Mouse (Mus musculus) forebrain, embryonic 14.5 days (tissue): ENCODE data around the gene Itgb1bp1. TPM values are rescaled to one million over a fixed set of nuclear protein-coding genes. Genes with fewer than 3 reads are reported as not detected.

Source experiments
- ATAC-seq: fragments of 200-750 bp; cut with Nextera tagmentation; 2 replicates; pipeline ENCODE4 v1.8.0; 2017; ENCODE audit warnings: mild to moderate bottlenecking, moderate library complexity
- DNase-seq: peaks from one replicate; pipeline ENCODE4 v3.0.0-alpha.2; 2015; ENCODE audit warnings: low spot score
- H3K27ac ChIP-seq: fragments of 300-500 bp; sonication (generic); 2 replicates; pipeline ENCODE4 v1.5.1; 2014; ENCODE audit warnings: low read depth, mild to moderate bottlenecking, control low read depth, low read length, moderate library complexity
- H3K27me3 ChIP-seq: fragments of 300-500 bp; sonication (generic); replicated peaks from 2 replicates; pipeline ENCODE4 v1.6.1; 2014; ENCODE audit warnings: low read length, control low read depth, mixed read lengths; ENCODE audit not compliant: control insufficient read depth, insufficient read depth
- H3K36me3 ChIP-seq: fragments of 300-500 bp; sonication (generic); 2 replicates; pipeline ENCODE4 v1.6.1; 2014; ENCODE audit warnings: low read length, control low read depth; ENCODE audit not compliant: control insufficient read depth, insufficient read depth
- H3K4me1 ChIP-seq: fragments of 300-500 bp; sonication (generic); 2 replicates; pipeline ENCODE4 v1.6.1; 2014; ENCODE audit warnings: antibody characterized with exemption, low read length, control low read depth; ENCODE audit not compliant: control insufficient read depth, insufficient read depth
- H3K4me2 ChIP-seq: fragments of 300-500 bp; sonication (generic); 2 replicates; pipeline ENCODE4 v1.6.1; 2014; ENCODE audit warnings: mild to moderate bottlenecking, control low read depth, low read length
- H3K4me3 ChIP-seq: fragments of 300-500 bp; sonication (generic); 2 replicates; pipeline ENCODE4 v1.5.1; 2014; ENCODE audit warnings: low read depth, low read length, control low read depth
- H3K9ac ChIP-seq: fragments of 300-500 bp; sonication (generic); 2 replicates; pipeline ENCODE4 v1.6.1; 2014; ENCODE audit warnings: mild to moderate bottlenecking, low read length, control low read depth, moderate library complexity
- H3K9me3 ChIP-seq: fragments of 300-500 bp; sonication (generic); replicated peaks from 2 replicates; pipeline ENCODE4 v1.6.1; 2016; ENCODE audit warnings: low read length, control low read depth, mixed read lengths; ENCODE audit not compliant: control insufficient read depth
- WGBS: fragments of 180-500 bp; shearing (Covaris S2); extraction: QIAGEN DNeasy Blood & Tissue Kit; methylation state at CpG from one replicate; pipeline ENCODE4 v1.1.7; 2014; 5-methylcytosine and 5-hydroxymethylcytosine counted together
- polyA plus RNA-seq: library from polyadenylated mRNA; unstranded; fragments of >200 nt; fragmentation: Nextera tagmentation; extraction: Ambion mirVana; gene quantifications from 2 replicates; pipeline ENCODE4 v1.2.1, GENCODE M21; 2014

Gene Itgb1bp1
- polyA plus RNA-seq, 1 experiment from 2014 or later: 48.2 TPM

GRCm38 (mm10) chr12:21312201-21312600 is 26.1 kb upstream of the Itgb1bp1 start:
- no peaks in the 10 kb centered on the region for H3K27me3 ChIP-seq
- H3K9me3 ChIP-seq: no peaks in the 10 kb centered on the region
- 0 out of 2 replicates have a peak, but pooled peaks cover 5% of the 10 kb centered on the region for H3K4me1 ChIP-seq
- no peak overlapping the region for H3K4me3 ChIP-seq
- no peak overlapping the region for H3K27ac ChIP-seq
- H3K4me2 ChIP-seq: no peak overlapping the region
- peaks cover 76% of the 10 kb centered on the region for H3K36me3 ChIP-seq
- no peak overlapping the region for H3K9ac ChIP-seq
- WGBS: 89% methylated on average over 5 of the region's 5 CpGs
- ATAC-seq: no peak
- DNase-seq: no peak

DNA sequence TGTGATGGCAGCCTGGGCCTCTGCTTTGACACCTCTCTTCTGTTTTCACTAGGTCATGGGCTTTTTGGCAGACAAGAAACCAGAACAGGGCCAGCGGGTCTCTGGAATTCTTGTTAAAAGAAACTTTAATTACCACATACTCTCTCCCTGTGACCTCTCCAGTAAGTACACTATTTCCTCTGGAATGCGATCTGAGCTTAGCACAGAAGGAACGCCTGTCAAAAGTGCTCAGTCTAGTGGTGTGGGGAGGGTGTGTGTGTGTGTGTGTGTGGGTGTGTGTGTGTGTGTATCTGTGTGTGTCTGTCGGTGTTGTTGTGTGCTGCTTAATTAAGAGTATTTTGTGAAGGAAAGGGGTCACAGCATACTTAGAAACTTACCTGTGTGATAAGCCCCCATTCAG is 20.6 kb upstream of the Itgb1bp1 start:
- ATAC-seq: no peak
- WGBS: 91% methylated on average over 4 of the region's 4 CpGs
- H3K36me3 ChIP-seq: peaks cover 95% of the 10 kb centered on the region
- H3K27me3 ChIP-seq: no peaks in the 10 kb centered on the region
- no peak overlapping the region for H3K27ac ChIP-seq
- H3K4me3 ChIP-seq: no peak overlapping the region
- H3K9me3 ChIP-seq: no peaks in the 10 kb centered on the region
- DNase-seq: no peak
- H3K4me1 ChIP-seq: no peaks in the 10 kb centered on the region
- no peak overlapping the region for H3K9ac ChIP-seq
- H3K4me2 ChIP-seq: no peak overlapping the region

GRCm38 (mm10) chr12:21305741-21306140 is 19.7 kb upstream of the Itgb1bp1 start:
- ATAC-seq (no peak), DNase-seq (no peak)
- Histone ChIP-seq H3K36me3 (peaks cover 94% of the 10 kb centered on the region), H3K4me2 (no peak overlapping the region), H3K27ac (no peak overlapping the region), H3K4me1 (no peaks in the 10 kb centered on the region), H3K27me3 (no peaks in the 10 kb centered on the region), H3K9me3 (no peaks in the 10 kb centered on the region), H3K4me3 (no peak overlapping the region), H3K9ac (no peak overlapping the region)
- 91% methylated on average over 4 of the region's 4 CpGs for WGBS

DNA sequence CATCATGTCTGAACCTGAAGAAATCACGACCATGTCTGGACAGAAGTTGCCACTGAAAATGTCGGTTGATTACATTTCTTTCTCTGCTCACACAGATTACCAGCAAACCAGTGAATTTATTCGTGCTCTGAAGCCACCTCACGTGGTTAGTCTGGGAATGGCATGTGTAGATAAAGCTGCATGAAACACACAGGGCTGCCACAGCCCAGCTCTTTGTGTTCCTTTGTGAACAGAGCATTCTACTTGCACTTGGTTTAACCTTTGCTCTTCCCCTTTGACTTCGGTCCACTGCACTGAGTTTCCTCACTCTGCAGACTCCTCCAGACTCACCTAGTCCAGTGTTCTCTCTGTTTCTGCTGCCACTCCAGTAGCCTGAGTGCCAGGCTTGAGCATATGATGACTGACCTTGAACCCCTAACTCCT is 16.3 kb upstream of the Itgb1bp1 start:
- Histone ChIP-seq H3K4me3 (no peak overlapping the region), H3K36me3 (peaks cover 90% of the 10 kb centered on the region), H3K9me3 (no peaks in the 10 kb centered on the region), H3K27ac (no peak overlapping the region), H3K27me3 (no peaks in the 10 kb centered on the region), H3K4me1 (no peaks in the 10 kb centered on the region), H3K9ac (no peak overlapping the region), H3K4me2 (no peak overlapping the region)
- ATAC-seq (no peak), DNase-seq (no peak)
- WGBS: 88% methylated on average over 5 of the region's 5 CpGs

DNA sequence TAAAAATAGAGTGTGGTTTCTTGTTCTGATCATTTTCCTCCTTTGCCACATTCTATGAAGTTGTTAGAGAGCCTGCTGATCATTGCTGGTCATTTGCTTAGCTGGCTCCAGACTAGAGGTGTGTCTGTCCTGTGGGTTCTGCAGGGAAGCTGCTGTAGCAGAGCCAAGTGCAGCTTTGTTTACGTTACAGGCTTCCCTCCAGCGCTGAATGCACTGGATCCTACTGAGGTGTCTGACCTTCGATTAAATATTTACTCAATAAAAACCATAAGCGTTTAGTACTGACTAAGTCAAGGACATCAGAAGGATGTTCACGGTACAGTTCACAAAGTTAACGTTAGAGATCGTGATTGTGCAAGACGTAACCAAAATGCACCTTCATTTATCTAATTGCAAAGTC is 15.8 kb upstream of the Itgb1bp1 start:
- H3K27ac ChIP-seq: no peak overlapping the region
- H3K9me3 ChIP-seq: no peaks in the 10 kb centered on the region
- peaks cover 90% of the 10 kb centered on the region for H3K36me3 ChIP-seq
- no peaks in the 10 kb centered on the region for H3K4me1 ChIP-seq
- DNase-seq: no peak
- H3K4me3 ChIP-seq: no peak overlapping the region
- H3K4me2 ChIP-seq: no peak overlapping the region
- no peak overlapping the region for H3K9ac ChIP-seq
- no peaks in the 10 kb centered on the region for H3K27me3 ChIP-seq
- ATAC-seq: no peak
- WGBS: 94% methylated on average over 8 of the region's 8 CpGs

GRCm38 (mm10) chr12:21301324-21301723 is 15.2 kb upstream of the Itgb1bp1 start:
- DNase-seq (no peak), ATAC-seq (no peak)
- WGBS: 91% methylated on average over 7 of the region's 7 CpGs

DNA sequence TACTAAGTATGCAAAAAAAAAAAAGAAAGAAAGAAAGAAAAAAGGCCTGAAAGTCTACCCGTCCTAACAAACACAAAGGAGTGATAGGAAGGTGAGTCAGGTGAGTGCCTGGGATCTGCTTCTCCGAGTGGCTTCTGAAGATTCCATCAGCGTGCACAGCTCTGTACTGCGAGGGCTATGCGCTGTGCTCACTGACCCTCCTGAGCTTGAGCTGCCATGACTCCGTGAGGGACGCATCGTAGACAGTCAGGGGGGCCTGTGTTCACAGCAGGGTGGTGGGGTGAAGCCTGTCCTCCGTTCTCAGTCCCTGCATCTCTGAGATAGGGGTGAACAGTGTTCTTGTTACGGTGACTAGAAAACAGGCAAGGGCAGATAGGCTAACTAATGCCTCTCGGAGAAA is 12.8 kb upstream of the Itgb1bp1 start:
- H3K27me3 ChIP-seq: no peaks in the 10 kb centered on the region
- H3K4me2 ChIP-seq: no peak overlapping the region
- no peak overlapping the region for H3K27ac ChIP-seq
- WGBS: 93% methylated on average over 11 of the region's 11 CpGs
- H3K4me3 ChIP-seq: no peak overlapping the region
- ATAC-seq (no peak), DNase-seq (no peak)
- peaks cover 92% of the 10 kb centered on the region for H3K36me3 ChIP-seq
- no peak overlapping the region for H3K9ac ChIP-seq
- no peaks in the 10 kb centered on the region for H3K9me3 ChIP-seq
- H3K4me1 ChIP-seq: no peaks in the 10 kb centered on the region

More at GRCm38 (mm10) chr12:21301324-21301723, 15.2 kb upstream of the Itgb1bp1 start:
- no peaks in the 10 kb centered on the region for H3K4me1 ChIP-seq
- H3K4me3 ChIP-seq: no peak overlapping the region
- H3K27me3 ChIP-seq: no peaks in the 10 kb centered on the region
- no peak overlapping the region for H3K27ac ChIP-seq
- no peak overlapping the region for H3K4me2 ChIP-seq
- peaks cover 89% of the 10 kb centered on the region for H3K36me3 ChIP-seq
- no peaks in the 10 kb centered on the region for H3K9me3 ChIP-seq
- no peak overlapping the region for H3K9ac ChIP-seq

GRCm38 (mm10) chr12:21289651-21290050 is 3.6 kb upstream of the Itgb1bp1 start:
- 89% methylated on average over 6 of the region's 6 CpGs for WGBS
- no peak overlapping the region for H3K27ac ChIP-seq
- H3K27me3 ChIP-seq: no peaks in the 10 kb centered on the region
- H3K4me1 ChIP-seq: peaks cover 7% of the 10 kb centered on the region
- DNase-seq (no peak), ATAC-seq (no peak)
- peaks cover 46% of the 10 kb centered on the region for H3K36me3 ChIP-seq
- no peak overlapping the region for H3K4me3 ChIP-seq
- H3K4me2 ChIP-seq: no peak overlapping the region
- H3K9ac ChIP-seq: no peak overlapping the region
- H3K9me3 ChIP-seq: no peaks in the 10 kb centered on the region

GRCm38 (mm10) chr12:21288716-21289395 is 2.8 kb upstream of the Itgb1bp1 start:
- ATAC-seq: no peak
- WGBS: 87% methylated on average over 3 of the region's 3 CpGs
- peaks cover 38% of the 10 kb centered on the region for H3K36me3 ChIP-seq

More at GRCm38 (mm10) chr12:21288716-21289395, 2.8 kb upstream of the Itgb1bp1 start:
- Histone ChIP-seq H3K4me1 (peaks cover 7% of the 10 kb centered on the region), H3K4me3 (no peak overlapping the region), H3K9me3 (no peaks in the 10 kb centered on the region), H3K27ac (no peak overlapping the region), H3K4me2 (no peak overlapping the region), H3K9ac (no peak overlapping the region), H3K27me3 (no peaks in the 10 kb centered on the region)
- no peak for DNase-seq
